Mouse (Mus musculus): ENCODE data around the gene Grik3.

DNA sequence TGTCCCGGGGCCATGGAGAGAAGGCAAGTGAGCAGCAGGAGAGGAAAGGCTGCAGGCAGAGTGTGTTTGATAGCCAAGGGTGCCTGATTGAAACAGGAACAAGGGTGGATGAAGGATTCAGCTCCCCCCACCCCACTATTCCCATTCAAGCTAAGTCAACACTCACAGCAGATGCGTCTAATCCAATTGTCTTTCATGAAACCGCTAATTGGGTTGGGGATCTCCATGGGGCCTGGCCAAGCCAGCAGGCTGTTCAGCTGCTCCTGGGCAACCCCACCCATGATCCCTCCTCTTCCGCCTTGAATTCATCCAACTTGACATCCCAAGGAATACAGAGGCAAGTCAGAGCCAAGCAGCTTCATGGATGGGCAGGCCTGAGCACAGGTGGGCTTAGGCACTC is 246.3 kb downstream of the Grik3 start:
- no peak for TF ChIP-seq ZC3H11A (IDR thresholded peaks at IDR 0.05; ENCODE audit: borderline replicate concordance, low read depth, low read length)
- no peak for TF ChIP-seq CHD2 (IDR thresholded peaks at IDR 0.05; ENCODE audit: low read depth, low read length)
- no peak for TF ChIP-seq MAFK (IDR thresholded peaks at IDR 0.05; ENCODE audit: insufficient read depth, low read depth, low read length)
- no peak for TF ChIP-seq HCFC1 (IDR thresholded peaks at IDR 0.05; ENCODE audit: borderline replicate concordance, insufficient read depth, low read length)
- TF ChIP-seq ZNF384 (IDR thresholded peaks at IDR 0.05; ENCODE audit: low read depth, low read length) = no peak
